Comparison of ENCODE assay signal across 20 mouse cellular contexts in the genomic region with DNA sequence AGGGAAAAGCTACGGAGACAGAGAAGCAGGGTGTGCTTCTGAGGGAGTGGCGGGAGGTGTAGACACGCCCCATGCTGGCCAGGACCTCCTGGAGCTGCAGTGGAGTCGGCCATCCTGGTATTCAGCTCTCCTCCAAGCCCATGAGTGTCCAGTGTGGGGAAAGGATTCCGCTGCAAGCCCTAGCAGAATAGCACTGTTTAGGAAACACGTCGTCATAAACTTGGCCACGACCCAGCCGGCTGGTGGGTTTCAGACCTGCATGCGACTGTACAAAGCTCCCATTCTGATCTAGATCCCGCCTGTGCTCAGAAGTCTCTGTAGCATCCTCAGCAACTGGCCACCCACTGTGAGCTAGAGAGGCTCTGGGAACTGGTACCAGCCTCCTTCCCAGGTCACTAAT. TPM values are rescaled to one million over a fixed set of nuclear protein-coding genes. Genes with fewer than 3 reads are reported as not detected.
DNase-seq lines count a peak whose midpoint lies in the region; ATAC-seq and TF ChIP-seq lines count a peak whose summit lies in the region.
"Had no signal": no experiment of that assay in that cellular context is flagged by ENCODE, and none has a peak within 500 bp of the region (broad histone marks: within the 10 kb centered on the region; RNA-seq: fewer than 3 reads in every experiment).

No protein-coding gene starts in this region.

- H3K4me2 ChIP-seq in embryonic facial prominence, embryonic 13.5 days = no peak overlapping the region
- no peak overlapping the region for H3K4me2 ChIP-seq in lung, embryonic 15.5 days
- H3K4me2 ChIP-seq in limb, embryonic 14.5 days (replicated peaks; ENCODE audit: low read depth, low read length, severe bottlenecking) = no peak overlapping the region
- H3K4me2 ChIP-seq: embryonic facial prominence, embryonic 15.5 days; heart, embryonic 12.5 days; limb, embryonic 12.5 days; liver, embryonic 15.5 days; midbrain, embryonic 13.5 days; neural tube, embryonic 13.5 days had no signal

- H3K36me3 ChIP-seq in embryonic facial prominence, embryonic 13.5 days = no peaks in the 10 kb centered on the region
- no peaks in the 10 kb centered on the region for H3K36me3 ChIP-seq in embryonic facial prominence, embryonic 10.5 days (replicated peaks)
- no peaks in the 10 kb centered on the region for H3K36me3 ChIP-seq in lung, embryonic 15.5 days
- H3K36me3 ChIP-seq in limb, embryonic 14.5 days (ENCODE audit: control insufficient read depth, insufficient read depth, low read length) = no peaks in the 10 kb centered on the region
- H3K36me3 ChIP-seq in heart, adult 2 months (ENCODE audit: control insufficient read depth, insufficient read depth, low read length) = no peaks in the 10 kb centered on the region
- H3K36me3 ChIP-seq: embryonic facial prominence, embryonic 15.5 days; heart, embryonic 12.5 days; limb, embryonic 12.5 days; liver, embryonic 15.5 days; midbrain, embryonic 13.5 days; neural tube, embryonic 13.5 days had no signal

- H3K27me3 ChIP-seq in embryonic facial prominence, embryonic 13.5 days = peaks cover 9% of the 10 kb centered on the region
- H3K27me3 ChIP-seq in embryonic facial prominence, embryonic 10.5 days (replicated peaks; ENCODE audit: low read depth, poor library complexity, severe bottlenecking) = peaks cover 69% of the 10 kb centered on the region
- no peaks in the 10 kb centered on the region for H3K27me3 ChIP-seq in lung, embryonic 15.5 days
- no peaks in the 10 kb centered on the region for H3K27me3 ChIP-seq in limb, embryonic 14.5 days (ENCODE audit: control insufficient read depth, insufficient read depth, low read length)
- no peaks in the 10 kb centered on the region for H3K27me3 ChIP-seq in heart, adult 2 months (ENCODE audit: control insufficient read depth, insufficient read depth, low read length)
- H3K27me3 ChIP-seq: embryonic facial prominence, embryonic 15.5 days; midbrain, embryonic 13.5 days had no signal

- no peak for TF ChIP-seq CTCF in heart, adult 2 months (IDR thresholded peaks at IDR 0.05)

- H3K4me3 ChIP-seq in embryonic facial prominence, embryonic 13.5 days = no peak overlapping the region
- no peak overlapping the region for H3K4me3 ChIP-seq in embryonic facial prominence, embryonic 10.5 days
- H3K4me3 ChIP-seq in lung, embryonic 15.5 days = no peak overlapping the region
- H3K4me3 ChIP-seq in limb, embryonic 14.5 days (replicated peaks; ENCODE audit: low read length) = no peak overlapping the region
- H3K4me3 ChIP-seq in heart, adult 2 months = no peak overlapping the region
- H3K4me3 ChIP-seq: embryonic facial prominence, embryonic 15.5 days; heart, embryonic 12.5 days; limb, embryonic 12.5 days; liver, embryonic 15.5 days; midbrain, embryonic 13.5 days; neural tube, embryonic 13.5 days had no signal

- DNase-seq in embryonic facial prominence, embryonic 10.5 days (ENCODE audit: low spot score) = no peak
- no peak for DNase-seq in lung, postnatal 14 days
- peak; percentile 29 for DNase-seq in ZHBTc4 (ENCODE audit: low read depth, low spot score)
- DNase-seq in limb, embryonic 14.5 days (ENCODE audit: low spot score) = peak; percentile 63
- no peak for DNase-seq in layer of hippocampus, adult 18-20 months (ENCODE audit: low spot score in 2 of 2)
- no peak for DNase-seq in heart, adult 2 months
- DNase-seq: cerebellum, adult 9-10 months; heart, postnatal 14 days; kidney, postnatal 4 days; right cerebral cortex, postnatal 25 days; thymus, adult 18-20 months had no signal

- no peaks in the 10 kb centered on the region for H3K9me3 ChIP-seq in embryonic facial prominence, embryonic 13.5 days
- no peaks in the 10 kb centered on the region for H3K9me3 ChIP-seq in embryonic facial prominence, embryonic 10.5 days
- H3K9me3 ChIP-seq in lung, embryonic 15.5 days = no peaks in the 10 kb centered on the region
- H3K9me3 ChIP-seq in limb, embryonic 14.5 days (ENCODE audit: control insufficient read depth, low read length) = no peaks in the 10 kb centered on the region
- H3K9me3 ChIP-seq: embryonic facial prominence, embryonic 15.5 days; heart, embryonic 12.5 days; limb, embryonic 12.5 days; liver, embryonic 15.5 days; midbrain, embryonic 13.5 days; neural tube, embryonic 13.5 days had no signal

- H3K27ac ChIP-seq in embryonic facial prominence, embryonic 13.5 days = no peak overlapping the region
- no peak overlapping the region for H3K27ac ChIP-seq in embryonic facial prominence, embryonic 10.5 days (replicated peaks)
- no peak overlapping the region for H3K27ac ChIP-seq in lung, embryonic 15.5 days
- H3K27ac ChIP-seq in limb, embryonic 14.5 days (replicated peaks; ENCODE audit: low read depth, low read length) = no peak overlapping the region
- H3K27ac ChIP-seq in heart, adult 2 months = no peak overlapping the region
- H3K27ac ChIP-seq: embryonic facial prominence, embryonic 15.5 days; limb, embryonic 12.5 days; liver, embryonic 15.5 days; midbrain, embryonic 13.5 days; neural tube, embryonic 13.5 days had no signal

- peaks cover 44% of the 10 kb centered on the region for H3K4me1 ChIP-seq in embryonic facial prominence, embryonic 13.5 days
- H3K4me1 ChIP-seq in embryonic facial prominence, embryonic 10.5 days = peaks cover 34% of the 10 kb centered on the region
- H3K4me1 ChIP-seq in lung, embryonic 15.5 days = peaks cover 17% of the 10 kb centered on the region; the same call in 1 of the 2 replicates
- H3K4me1 ChIP-seq in limb, embryonic 14.5 days (ENCODE audit: control insufficient read depth, insufficient read depth, low read length) = peaks cover 6% of the 10 kb centered on the region; the same call in 1 of the 2 replicates
- H3K4me1 ChIP-seq in heart, adult 2 months (ENCODE audit: control insufficient read depth, insufficient read depth, low read length) = no peaks in the 10 kb centered on the region
- H3K4me1 ChIP-seq: liver, embryonic 15.5 days; midbrain, embryonic 13.5 days; neural tube, embryonic 13.5 days had no signal

- TF ChIP-seq EP300 in heart, adult 2 months (IDR thresholded peaks at IDR 0.05; ENCODE audit: insufficient read depth, low read depth, low read length) = no peak

- 67% methylated on average over 11 of the region's 11 CpGs for WGBS in embryonic facial prominence, embryonic 13.5 days
- 72% methylated on average over 11 of the region's 11 CpGs for WGBS in embryonic facial prominence, embryonic 10.5 days
- 33% methylated on average over 11 of the region's 11 CpGs for WGBS in lung, embryonic 15.5 days
- WGBS in limb, embryonic 14.5 days = 36% methylated on average over 10 of the region's 11 CpGs
- WGBS in heart, adult 2 months = 45% methylated on average over 11 of the region's 11 CpGs

- 0 out of 2 replicates have a peak overlapping the region, but pooled peaks have one; percentile 36 for H3K9ac ChIP-seq in embryonic facial prominence, embryonic 13.5 days
- H3K9ac ChIP-seq in lung, embryonic 15.5 days = no peak overlapping the region
- no peak overlapping the region for H3K9ac ChIP-seq in limb, embryonic 14.5 days (ENCODE audit: low read depth, low read length, severe bottlenecking)
- no peak overlapping the region for H3K9ac ChIP-seq in heart, adult 2 months (ENCODE audit: low read depth, low read length)
- H3K9ac ChIP-seq: embryonic facial prominence, embryonic 15.5 days; heart, embryonic 12.5 days; limb, embryonic 12.5 days; liver, embryonic 15.5 days; midbrain, embryonic 13.5 days; neural tube, embryonic 13.5 days had no signal

- H3K79me2 ChIP-seq in heart, adult 2 months (replicated peaks; ENCODE audit: control insufficient read depth, insufficient read depth, low read length) = no peaks in the 10 kb centered on the region

- no peak for ATAC-seq in embryonic facial prominence, embryonic 13.5 days (ENCODE audit: insufficient number of reproducible peaks, insufficient read depth, low FRiP score, low TSS enrichment, low read depth)
- peak; percentile 56; the same call in 1 of the 2 replicates for ATAC-seq in lung, embryonic 15.5 days (ENCODE audit: borderline replicate concordance, extremely low read depth, low FRiP score, low TSS enrichment)
- ATAC-seq in limb, embryonic 14.5 days (ENCODE audit: low FRiP score, low read depth) = peak; percentile 54; the same call in 1 of the 2 replicates
- ATAC-seq: midbrain, embryonic 13.5 days had no signal

- TF ChIP-seq POLR2A in limb, embryonic 14.5 days (IDR thresholded peaks at IDR 0.05; ENCODE audit: borderline replicate concordance, extremely low read depth, insufficient read depth, insufficient read length) = no peak
- no peak for TF ChIP-seq POLR2A in heart, adult 2 months (IDR thresholded peaks at IDR 0.05; ENCODE audit: insufficient read depth, low read depth, low read length)

- intact Hi-C loops in heart, adult 2 months (cut with DNase I) = no loop called here

RNA-seq across cellular contexts. Expression of gene Glis1, which starts 41.9 kb away (rescaled TPM):
- 55.8 and 60.4 TPM in 2 replicates for polyA plus RNA-seq in embryonic facial prominence, embryonic 13.5 days (2015; fragmentation: Nextera tagmentation; extraction: Ambion mirVana)
- polyA plus RNA-seq in embryonic facial prominence, embryonic 10.5 days (2016; fragmentation: Nextera tagmentation; extraction: Ambion mirVana) = 3.7 and 7.3 TPM in 2 replicates
- polyA plus RNA-seq in lung, embryonic 15.5 days (2015; fragmentation: Nextera tagmentation; extraction: Ambion mirVana) = 1.7 and 2.0 TPM in 2 replicates
- 9.0 and 14.0 TPM in 2 replicates for polyA plus RNA-seq in limb, embryonic 14.5 days (2012; rRNA removed)
- 10.0 and 10.7 TPM in 2 replicates for polyA plus RNA-seq in limb, embryonic 14.5 days (2014; fragmentation: Nextera tagmentation; extraction: Ambion mirVana)
- total RNA-seq in layer of hippocampus, adult 18-20 months (2021) = 1 to 10 TPM; 2.1 to 2.4 TPM
- under 1 TPM; 0.30 to 0.52 TPM for total RNA-seq in heart, adult 2 months (2021)
- 0.18 and 0.29 TPM in 2 replicates for polyA plus RNA-seq in heart, adult 2 months (2012; rRNA removed)
- total RNA-seq: granulocyte monocyte progenitor cell, adult 5-6 weeks had no signal

Comparison
In these comparisons a context has a peak if more than half of its experiments do, and no peak if none do; other contexts are left out.
1. DNase-seq: peak in ZHBTc4 (single experiment) and limb, embryonic 14.5 days (single experiment); none in embryonic facial prominence, embryonic 10.5 days (single experiment), lung, postnatal 14 days (single experiment), layer of hippocampus, adult 18-20 months (0 of 2) and heart, adult 2 months (0 of 2).